Mouse (Mus musculus): ENCODE results near the gene Tln1. TPM values are rescaled to one million over a fixed set of nuclear protein-coding genes. Genes with fewer than 3 reads are reported as not detected.

Tln1 gene
- polyA plus RNA-seq, 1 experiment, result 225 TPM

DNA sequence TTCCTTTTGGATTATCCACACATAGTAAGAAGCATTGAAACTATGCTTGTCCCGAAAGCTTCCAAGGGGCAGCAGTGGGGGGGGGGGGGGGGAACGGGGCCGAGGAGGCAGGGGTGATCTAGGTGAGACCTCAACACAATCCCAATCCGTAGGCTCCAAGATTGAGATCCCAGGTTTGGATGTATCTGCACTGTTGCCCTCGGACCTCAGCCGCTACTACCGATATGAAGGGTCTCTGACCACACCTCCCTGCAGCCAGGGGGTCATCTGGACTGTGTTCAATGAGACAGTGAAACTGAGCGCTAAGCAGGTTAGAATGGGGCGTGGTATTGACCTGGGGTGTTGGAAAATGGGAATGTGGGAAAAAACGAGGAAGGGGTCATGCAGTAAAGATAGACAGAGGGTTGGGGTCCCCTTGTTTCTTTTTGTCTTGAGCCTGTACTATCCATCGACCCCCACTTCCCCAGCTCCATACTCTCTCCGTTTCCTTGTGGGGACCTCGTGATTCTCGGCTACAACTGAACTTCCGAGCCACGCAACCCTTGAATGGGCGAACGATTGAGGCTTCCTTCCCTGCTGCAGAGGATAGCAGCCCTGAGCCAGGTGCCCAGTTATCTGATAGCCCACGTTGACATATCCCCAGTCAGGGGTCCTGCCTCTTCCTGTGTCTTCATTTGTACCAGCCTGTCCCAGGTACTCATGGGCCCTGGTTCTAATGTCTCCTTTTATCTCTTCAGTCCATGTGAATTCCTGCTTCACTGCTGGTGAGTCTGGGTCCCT is 50.6 kb downstream of the Tln1 start:
- no peak for DNase-seq

GRCm38 (mm10) chr4:43509109-43509508 is 53.4 kb downstream of the Tln1 start:
- DNase-seq, result no peak
- Histone ChIP-seq H3K27me3 (ENCODE audit: control insufficient read depth, insufficient read depth, low read length) (no peaks in the 10 kb centered on the region), H3K36me3 (ENCODE audit: control insufficient read depth, insufficient read depth, low read length) (no peaks in the 10 kb centered on the region), H3K4me1 (replicated peaks; ENCODE audit: control insufficient read depth, insufficient read depth, low read length) (peaks cover 22% of the 10 kb centered on the region), H3K27ac (ENCODE audit: control insufficient read depth, insufficient read depth, low read length) (no peak overlapping the region), H3K4me3 (ENCODE audit: control insufficient read depth, insufficient read depth, low read length) (peak overlapping the region; percentile 89)
- 15% methylated on average over 9 of the region's 9 CpGs for WGBS
- no peak for TF ChIP-seq POLR2A (IDR thresholded peaks at IDR 0.05; ENCODE audit: control insufficient read depth, extremely low read depth, insufficient read depth, low read length, poor library complexity)
- TF ChIP-seq CTCF (IDR thresholded peaks at IDR 0.05; ENCODE audit: borderline replicate concordance, control insufficient read depth, extremely low read depth, insufficient read depth, low read length, poor library complexity), result no peak

More for the DNA sequence above, 50.6 kb downstream of the Tln1 start:
- peaks cover 19% of the 10 kb centered on the region for H3K4me1 ChIP-seq (replicated peaks; ENCODE audit: control insufficient read depth, insufficient read depth, low read length)
- H3K36me3 ChIP-seq (ENCODE audit: control insufficient read depth, insufficient read depth, low read length), result no peaks in the 10 kb centered on the region
- WGBS, result 93% methylated on average over 19 of the region's 19 CpGs
- no peak overlapping the region for H3K4me3 ChIP-seq (ENCODE audit: control insufficient read depth, insufficient read depth, low read length)
- no peaks in the 10 kb centered on the region for H3K27me3 ChIP-seq (ENCODE audit: control insufficient read depth, insufficient read depth, low read length)
- H3K27ac ChIP-seq (ENCODE audit: control insufficient read depth, insufficient read depth, low read length), result no peak overlapping the region
- no peak for TF ChIP-seq POLR2A (IDR thresholded peaks at IDR 0.05; ENCODE audit: control insufficient read depth, extremely low read depth, insufficient read depth, low read length, poor library complexity)
- no peak for TF ChIP-seq CTCF (IDR thresholded peaks at IDR 0.05; ENCODE audit: borderline replicate concordance, control insufficient read depth, extremely low read depth, insufficient read depth, low read length, poor library complexity)

- peak overlapping the region; percentile 23; the same call in 1 of the 2 replicates for H3K27ac ChIP-seq (ENCODE audit: control insufficient read depth, insufficient read depth, low read length)
- WGBS, result under 1% methylated on average over 13 of the region's 13 CpGs
- TF ChIP-seq POLR2A (IDR thresholded peaks at IDR 0.05; ENCODE audit: control insufficient read depth, extremely low read depth, insufficient read depth, low read length, poor library complexity) (peak; percentile 75; the same call in 1 of the 2 replicates), CTCF (IDR thresholded peaks at IDR 0.05; ENCODE audit: borderline replicate concordance, control insufficient read depth, extremely low read depth, insufficient read depth, low read length, poor library complexity) (0 out of 2 replicates have a peak, but pooled peaks have one; percentile 36)
- peaks cover 22% of the 10 kb centered on the region for H3K4me1 ChIP-seq (replicated peaks; ENCODE audit: control insufficient read depth, insufficient read depth, low read length)
- DNase-seq, result peak; percentile 73
- H3K4me3 ChIP-seq (ENCODE audit: control insufficient read depth, insufficient read depth, low read length), result peak overlapping the region; percentile 89
- H3K36me3 ChIP-seq (ENCODE audit: control insufficient read depth, insufficient read depth, low read length), result no peaks in the 10 kb centered on the region
- no peaks in the 10 kb centered on the region for H3K27me3 ChIP-seq (ENCODE audit: control insufficient read depth, insufficient read depth, low read length)
Measured at GRCm38 (mm10) chr4:43508666-43508997, 53.9 kb downstream of the Tln1 start.

DNA sequence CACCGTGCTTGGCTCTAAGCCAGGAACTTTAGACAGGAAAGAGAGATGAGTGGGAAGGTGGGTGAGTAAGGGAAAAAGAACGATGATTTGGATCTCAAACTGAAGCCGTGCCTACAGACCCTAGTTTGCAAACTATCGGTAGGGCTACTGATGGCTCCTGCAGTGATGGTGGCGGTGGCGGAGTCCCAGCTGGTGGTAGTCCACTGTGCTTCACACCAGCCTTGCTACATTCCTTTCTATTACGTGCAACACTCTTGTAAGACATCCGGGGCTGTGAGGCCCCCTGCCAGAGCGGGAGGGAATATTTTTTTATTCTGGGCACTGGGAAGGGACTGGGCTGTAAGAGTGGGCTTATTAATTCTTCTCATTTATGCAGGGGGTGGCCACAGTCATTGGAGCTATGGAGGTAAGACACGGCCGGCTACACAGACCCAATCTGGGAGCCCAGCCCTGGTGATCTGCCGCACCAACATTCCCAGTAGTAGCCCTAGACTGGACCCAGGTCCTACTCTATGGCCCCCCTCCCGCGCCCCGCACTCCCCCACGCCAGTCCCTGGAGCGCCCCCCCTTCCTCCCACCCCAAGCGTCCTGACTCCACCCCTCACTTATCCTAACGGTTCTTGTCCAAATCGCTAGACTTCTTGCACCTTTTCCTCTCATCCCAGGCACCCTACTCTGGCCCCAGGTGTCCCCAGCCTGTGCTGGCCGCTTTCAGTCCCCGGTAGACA is 54.4 kb downstream of the Tln1 start:
- H3K27ac ChIP-seq (ENCODE audit: control insufficient read depth, insufficient read depth, low read length), result peak overlapping the region; percentile 23; the same call in 1 of the 2 replicates
- H3K36me3 ChIP-seq (ENCODE audit: control insufficient read depth, insufficient read depth, low read length), result no peaks in the 10 kb centered on the region
- TF ChIP-seq CTCF (IDR thresholded peaks at IDR 0.05; ENCODE audit: borderline replicate concordance, control insufficient read depth, extremely low read depth, insufficient read depth, low read length, poor library complexity) (no peak), POLR2A (IDR thresholded peaks at IDR 0.05; ENCODE audit: control insufficient read depth, extremely low read depth, insufficient read depth, low read length, poor library complexity) (no peak)
- WGBS, result 3% methylated on average over 22 of the region's 22 CpGs
- no peaks in the 10 kb centered on the region for H3K27me3 ChIP-seq (ENCODE audit: control insufficient read depth, insufficient read depth, low read length)
- peaks cover 22% of the 10 kb centered on the region for H3K4me1 ChIP-seq (replicated peaks; ENCODE audit: control insufficient read depth, insufficient read depth, low read length)
- no peak for DNase-seq
- H3K4me3 ChIP-seq (ENCODE audit: control insufficient read depth, insufficient read depth, low read length), result peak overlapping the region; percentile 89

DNA sequence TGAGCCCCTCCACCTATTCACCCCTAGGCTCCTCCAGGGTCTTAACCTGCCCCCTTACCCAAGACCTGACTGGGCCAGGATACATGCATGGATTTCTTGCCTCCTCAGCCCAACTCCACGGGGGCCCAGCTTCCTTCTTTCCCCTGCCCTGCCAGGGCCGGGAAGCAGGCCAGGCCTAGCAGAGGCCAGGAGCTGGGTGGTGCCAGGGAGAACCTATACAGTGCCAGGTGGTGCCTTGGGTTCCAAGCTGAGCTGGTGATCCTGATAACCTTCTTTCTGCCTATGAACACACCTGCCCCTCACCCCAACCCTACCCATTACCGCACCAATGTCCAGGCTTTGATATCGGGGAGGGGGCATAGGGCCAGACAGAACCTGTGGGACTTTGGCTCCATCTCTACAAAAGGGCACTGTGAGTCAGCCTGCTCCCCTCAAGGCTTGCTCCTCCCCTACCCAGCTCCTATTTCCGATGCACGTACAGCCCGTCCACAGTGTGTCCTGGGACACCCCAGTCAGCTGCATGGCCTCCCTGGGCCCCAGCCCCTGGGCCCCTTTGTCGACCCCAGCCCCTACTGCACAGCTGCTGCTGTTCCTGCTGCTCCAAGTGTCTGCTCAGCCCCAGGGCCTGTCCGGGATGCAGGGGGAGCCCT is 55.8 kb downstream of the Tln1 start, which contains the start of gene Car9:
TSS of gene Car9 (plus strand) at position 431 of the 650 bp plus-strand sequence.
- DNase-seq, result no peak
- Histone ChIP-seq H3K27me3 (ENCODE audit: control insufficient read depth, insufficient read depth, low read length) (no peaks in the 10 kb centered on the region), H3K36me3 (ENCODE audit: control insufficient read depth, insufficient read depth, low read length) (no peaks in the 10 kb centered on the region), H3K4me1 (replicated peaks; ENCODE audit: control insufficient read depth, insufficient read depth, low read length) (peaks cover 22% of the 10 kb centered on the region), H3K27ac (ENCODE audit: control insufficient read depth, insufficient read depth, low read length) (no peak within 1 kb of the TSS), H3K4me3 (ENCODE audit: control insufficient read depth, insufficient read depth, low read length) (0 out of 2 replicates have a peak within 1 kb of the TSS, but pooled peaks have one; percentile 89)
- WGBS, result 96% methylated on average over 9 of the region's 9 CpGs
- TF ChIP-seq POLR2A (IDR thresholded peaks at IDR 0.05; ENCODE audit: control insufficient read depth, extremely low read depth, insufficient read depth, low read length, poor library complexity) (no peak), CTCF (IDR thresholded peaks at IDR 0.05; ENCODE audit: borderline replicate concordance, control insufficient read depth, extremely low read depth, insufficient read depth, low read length, poor library complexity) (no peak)

GRCm38 (mm10) chr4:43506074-43506473 is 56.4 kb downstream of the Tln1 start:
- TF ChIP-seq POLR2A (IDR thresholded peaks at IDR 0.05; ENCODE audit: control insufficient read depth, extremely low read depth, insufficient read depth, low read length, poor library complexity) (no peak), CTCF (IDR thresholded peaks at IDR 0.05; ENCODE audit: borderline replicate concordance, control insufficient read depth, extremely low read depth, insufficient read depth, low read length, poor library complexity) (no peak)
- Histone ChIP-seq H3K4me1 (replicated peaks; ENCODE audit: control insufficient read depth, insufficient read depth, low read length) (peaks cover 22% of the 10 kb centered on the region), H3K27ac (ENCODE audit: control insufficient read depth, insufficient read depth, low read length) (no peak overlapping the region), H3K27me3 (ENCODE audit: control insufficient read depth, insufficient read depth, low read length) (no peaks in the 10 kb centered on the region), H3K36me3 (ENCODE audit: control insufficient read depth, insufficient read depth, low read length) (no peaks in the 10 kb centered on the region), H3K4me3 (ENCODE audit: control insufficient read depth, insufficient read depth, low read length) (no peak overlapping the region)
- WGBS, result 97% methylated on average over 8 of the region's 8 CpGs
- no peak for DNase-seq
